Mouse (Mus musculus): ENCODE measurements around the gene Ptrh1.
A peak's percentile ranks its signal among the peaks of the same experiment; 100 is the strongest.

Gene Ptrh1

GRCm38 (mm10) chr2:32798251-32798962, 22.8 kb downstream of the Ptrh1 start:
- DNase-seq, result no peak

DNA sequence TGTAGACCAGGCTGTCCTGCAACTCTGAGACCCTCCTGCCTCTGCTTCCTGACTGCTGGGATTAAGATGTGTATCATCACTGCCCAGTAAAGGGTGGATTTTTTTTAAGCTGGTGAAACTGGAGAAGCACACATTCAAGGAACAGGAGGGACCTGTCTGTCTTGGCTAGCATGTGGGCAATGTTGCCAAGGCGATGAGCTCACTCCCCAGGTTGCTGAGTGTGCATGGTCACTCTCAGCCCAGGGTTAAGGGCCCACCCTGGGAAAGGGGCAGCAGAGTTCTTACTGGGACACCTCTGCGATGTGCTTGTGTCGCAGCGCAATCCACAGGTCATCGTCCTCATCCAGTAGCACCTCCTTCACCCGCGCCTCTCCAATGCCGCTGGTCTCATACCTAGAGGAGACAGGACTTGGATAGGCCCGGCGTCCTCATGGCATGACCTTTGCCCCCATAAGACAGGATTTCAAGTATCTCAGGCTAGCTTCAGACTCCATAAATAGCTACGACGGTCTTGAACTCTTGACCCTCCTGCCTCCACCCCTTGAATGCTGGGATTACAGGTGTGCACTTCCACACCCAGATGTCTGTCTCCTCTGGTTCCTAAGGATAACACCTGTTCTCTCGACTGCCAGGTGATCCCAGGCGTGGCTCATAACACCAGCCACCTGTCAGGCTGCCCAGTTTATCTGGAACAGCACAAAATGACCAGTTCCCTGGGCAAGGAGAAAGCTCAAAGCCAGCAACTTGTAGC, 33.4 kb downstream of the Ptrh1 start:
- DNase-seq, result peak in 1 of 2 experiments; percentile 58

DNA sequence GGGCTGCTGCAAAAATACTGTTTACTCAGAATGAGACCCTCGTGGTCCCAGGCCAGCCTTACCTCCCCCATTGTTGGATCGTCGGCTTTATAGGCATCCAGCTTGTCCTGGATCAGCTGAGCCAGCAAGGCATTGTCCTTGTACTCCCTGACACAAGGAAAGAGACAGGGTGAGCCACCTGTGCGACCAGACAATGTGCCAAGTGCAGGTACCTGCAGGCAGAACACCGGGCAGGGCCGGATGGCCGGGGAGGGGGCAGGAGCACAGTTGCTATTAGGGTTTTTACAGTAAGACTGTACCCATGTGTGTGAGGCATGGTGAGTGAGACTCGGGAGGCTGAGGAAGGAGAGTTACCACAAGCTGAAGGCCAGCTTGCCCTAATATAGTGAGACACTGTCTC, 36.4 kb downstream of the Ptrh1 start:
- peak; percentile 76 to 81 for DNase-seq

- peak; percentile 44 to 58 for DNase-seq
Observed at GRCm38 (mm10) chr2:32816497-32816896, 40.9 kb downstream of the Ptrh1 start.

DNA sequence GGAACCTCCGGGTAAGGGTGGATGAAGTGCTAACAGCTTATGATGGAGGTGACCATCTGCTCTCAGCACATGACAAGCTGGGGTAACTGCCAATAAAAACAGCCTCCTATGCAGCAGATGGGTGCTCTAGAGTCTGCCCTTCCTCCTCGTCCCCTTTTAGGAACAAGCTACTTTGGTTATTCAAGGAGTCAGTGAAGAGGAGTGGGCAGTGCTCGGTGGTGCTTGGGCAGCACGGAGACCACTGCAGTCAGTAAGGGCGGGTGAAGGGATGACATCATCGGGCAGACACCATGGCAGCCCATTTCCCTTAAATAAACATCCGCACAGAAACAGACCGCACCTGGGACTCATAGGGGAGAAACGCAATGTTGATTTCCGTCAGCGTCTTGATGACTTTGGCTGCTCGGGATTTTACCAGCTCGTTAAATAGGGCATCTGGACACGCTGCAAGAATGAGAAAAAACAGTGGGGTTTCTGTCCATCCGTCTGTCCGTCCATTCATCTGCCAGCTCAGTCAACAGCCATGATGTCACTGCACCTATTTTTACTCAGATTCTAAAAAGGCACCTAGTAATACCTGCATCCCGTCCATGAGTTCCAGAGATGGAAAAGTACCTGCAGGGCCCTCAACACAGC, 41.5 kb downstream of the Ptrh1 start:
- DNase-seq, result peak; percentile 86 to 87

DNA sequence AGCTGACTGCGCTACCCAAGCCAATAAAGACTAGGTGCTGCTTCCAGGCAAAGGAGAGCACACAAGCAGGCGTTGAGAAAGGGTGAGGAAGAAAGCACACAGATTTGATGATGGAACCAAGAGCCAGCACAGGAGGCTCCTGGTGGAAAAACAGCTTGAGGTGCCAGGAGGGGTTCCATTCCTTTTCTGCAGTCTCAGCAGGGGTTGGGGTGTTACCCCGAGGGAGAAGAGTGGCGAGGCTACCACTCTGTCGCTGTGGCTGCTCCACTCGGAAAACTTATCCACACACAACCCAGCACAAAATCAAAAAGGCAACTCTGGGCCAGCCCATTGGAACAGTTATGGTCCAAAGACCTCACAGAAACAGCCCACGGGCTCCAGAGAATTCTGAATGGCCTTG, 42.0 kb downstream of the Ptrh1 start:
- DNase-seq, result no peak

DNA sequence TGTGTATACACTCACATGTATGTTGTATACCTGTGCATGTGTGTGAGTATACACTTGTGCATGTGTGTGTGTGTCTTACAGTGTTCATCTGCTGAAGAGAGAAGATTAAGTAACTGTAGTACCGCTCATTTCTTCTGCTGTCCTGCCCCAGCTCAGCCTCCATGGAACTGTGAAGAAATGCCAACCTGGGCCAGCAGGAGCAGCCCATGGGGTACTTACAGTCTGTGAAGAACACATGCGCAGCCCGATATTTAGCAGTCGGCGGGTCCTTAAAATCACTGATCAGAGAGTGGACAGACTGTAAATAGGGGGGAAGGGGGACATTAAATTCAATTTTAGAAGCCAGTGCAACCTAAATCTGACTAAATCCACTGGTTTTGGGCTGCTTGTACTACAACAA, 42.6 kb downstream of the Ptrh1 start:
- DNase-seq, result peak in 1 of 2 experiments; percentile 44

DNA sequence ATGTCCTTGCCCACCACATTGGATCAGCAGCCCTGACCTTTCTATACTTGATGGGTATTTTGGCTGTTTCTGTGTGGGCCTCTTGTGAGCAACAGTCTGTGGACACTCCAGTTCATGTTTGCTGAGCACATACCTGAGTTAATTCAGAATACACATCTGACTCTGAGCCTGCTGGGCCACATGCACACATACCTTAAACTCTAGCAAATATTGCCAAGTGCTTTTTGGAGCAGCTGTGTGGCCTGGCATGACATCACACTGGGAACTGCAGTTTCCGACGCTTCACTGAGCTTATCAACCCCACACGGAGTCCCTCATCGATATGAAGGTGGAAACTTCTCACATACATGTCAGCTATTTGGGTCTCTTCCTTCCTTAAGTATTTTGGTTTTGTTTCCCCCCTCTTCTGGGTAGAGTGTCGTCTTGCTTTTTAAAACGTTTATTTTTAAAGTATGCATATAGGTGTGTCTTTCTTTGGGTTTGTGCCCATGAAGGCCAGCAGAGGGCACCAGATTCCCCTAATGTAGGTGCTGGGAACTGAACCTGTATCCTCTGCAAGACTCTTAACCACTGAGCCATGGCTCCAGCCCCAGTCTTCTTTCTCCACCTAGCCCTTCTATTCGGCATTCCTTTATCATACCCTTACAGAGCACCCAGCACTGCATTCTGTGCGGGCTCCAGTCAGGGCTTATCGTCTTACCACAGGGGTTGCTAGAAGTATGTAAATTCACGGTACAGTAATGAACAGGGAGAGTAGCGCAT, 45.6 kb downstream of the Ptrh1 start:
- peak; percentile 59 to 70 for DNase-seq

DNA sequence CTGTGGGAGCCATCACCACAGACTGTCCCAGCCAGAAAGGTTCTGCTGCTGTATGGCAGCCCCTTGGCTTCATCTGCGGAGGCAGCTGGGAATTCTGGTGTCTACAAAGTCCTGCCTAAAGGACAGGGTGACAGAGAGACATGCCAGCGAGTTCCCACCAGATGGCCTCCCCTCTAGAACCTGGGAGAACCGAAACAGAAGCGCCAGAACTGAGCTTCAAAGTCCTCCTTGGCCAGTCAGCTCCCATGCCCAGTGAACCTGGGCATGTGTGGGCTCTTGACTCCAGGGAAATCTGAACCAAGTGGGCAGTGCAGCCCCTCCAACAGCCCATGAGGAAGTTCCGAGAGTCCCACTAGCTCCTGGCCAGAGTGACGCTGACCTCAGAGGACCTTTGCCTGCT, 47.1 kb downstream of the Ptrh1 start:
- peak; percentile 63 to 64 for DNase-seq

DNA sequence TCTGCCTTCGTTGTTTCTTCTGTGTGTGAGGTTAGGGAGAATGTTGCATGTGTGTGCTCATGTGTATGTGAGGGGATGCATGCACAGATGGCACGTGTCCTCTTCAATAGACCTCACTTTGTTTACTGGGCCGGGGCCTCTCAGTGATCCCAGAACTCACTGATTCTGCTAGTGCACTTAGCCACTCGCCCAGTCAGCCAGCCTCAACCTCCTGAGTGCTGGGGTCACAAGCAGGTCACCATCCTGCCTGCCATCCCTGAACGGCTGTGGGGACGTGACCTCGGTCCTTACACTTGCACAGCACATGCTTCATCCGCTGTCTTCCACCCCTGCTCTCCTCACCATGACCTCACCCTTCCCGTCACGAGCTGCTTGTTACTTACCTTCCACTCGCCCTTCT, 47.6 kb downstream of the Ptrh1 start:
- DNase-seq, result peak in 1 of 2 experiments; percentile 48

- DNase-seq, result peak in 1 of 2 experiments; percentile 45
Observed at GRCm38 (mm10) chr2:32823579-32824154, 48.1 kb downstream of the Ptrh1 start.

GRCm38 (mm10) chr2:32824181-32824580, 48.6 kb downstream of the Ptrh1 start:
- DNase-seq, result peak in 1 of 2 experiments; percentile 19

DNA sequence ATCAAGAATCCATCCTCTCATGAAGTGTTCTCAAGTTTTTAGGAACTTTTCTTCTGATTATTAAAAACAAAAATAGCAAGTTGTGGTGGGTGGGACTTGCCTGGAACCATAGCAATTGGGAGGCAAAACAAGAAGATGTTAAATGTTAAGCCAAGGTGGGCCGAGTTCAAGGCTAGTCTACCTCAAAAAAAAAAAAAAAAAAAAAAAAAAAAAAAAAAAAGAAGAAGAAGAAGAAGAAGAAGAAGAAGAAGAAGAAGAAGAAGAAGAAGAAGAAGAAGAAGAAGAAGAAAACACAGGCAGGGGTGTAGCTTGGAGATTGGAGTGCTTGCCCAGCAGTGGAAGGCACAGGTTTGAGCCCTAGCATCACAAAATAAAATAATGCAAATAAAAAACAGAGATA, 49.2 kb downstream of the Ptrh1 start:
- no peak for DNase-seq

DNA sequence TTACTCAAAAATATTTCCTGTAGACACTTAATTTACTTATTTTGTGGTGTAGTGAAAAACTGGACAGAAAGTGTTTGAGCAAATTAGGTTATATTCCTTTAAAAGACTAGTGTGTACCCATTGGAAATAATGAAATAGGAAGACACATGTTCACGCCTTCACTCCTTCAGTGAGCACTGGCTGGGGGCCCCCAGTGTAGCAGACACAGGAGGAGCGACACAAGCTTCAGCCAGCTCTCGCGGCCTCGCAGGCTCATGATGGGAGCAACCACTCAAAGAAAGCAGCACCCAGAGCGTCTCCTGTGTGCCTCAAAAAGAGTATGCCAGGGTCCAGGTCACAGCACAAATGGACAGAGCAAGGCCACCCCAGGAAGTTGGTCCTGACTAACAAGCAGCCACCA, 50.2 kb downstream of the Ptrh1 start:
- peak in 1 of 2 experiments; percentile 41 for DNase-seq
